Mouse (Mus musculus) neural tube, embryonic 14.5 days (tissue): ENCODE measurements around the gene Tor1aip1. TPM values are rescaled to one million over a fixed set of nuclear protein-coding genes. Genes with fewer than 3 reads are reported as not detected.

Source experiments
- ATAC-seq: fragments of 200-750 bp; cut with Nextera tagmentation; 2 replicates; pipeline ENCODE4 v1.8.0; 2017; ENCODE audit warnings: low read depth, mild to moderate bottlenecking, moderate TSS enrichment, moderate library complexity
- H3K27ac ChIP-seq: fragments of 300-500 bp; sonication (generic); 2 replicates; pipeline ENCODE4 v1.5.1; 2014; ENCODE audit warnings: low read depth, mild to moderate bottlenecking, control low read depth, low read length, moderate library complexity, mixed read lengths
- H3K27me3 ChIP-seq: fragments of 300-500 bp; sonication (generic); 2 replicates; pipeline ENCODE4 v1.6.1; 2014; ENCODE audit warnings: low read length; ENCODE audit not compliant: control insufficient read depth, insufficient read depth
- H3K36me3 ChIP-seq: fragments of 300-500 bp; sonication (generic); 2 replicates; pipeline ENCODE4 v1.6.1; 2014; ENCODE audit warnings: low read length, mixed read lengths; ENCODE audit not compliant: control insufficient read depth, insufficient read depth
- H3K4me1 ChIP-seq: fragments of 300-500 bp; sonication (generic); 2 replicates; pipeline ENCODE4 v1.6.1; 2014; ENCODE audit warnings: low read length; ENCODE audit not compliant: control insufficient read depth, insufficient read depth
- H3K4me2 ChIP-seq: fragments of 300-500 bp; sonication (generic); 2 replicates; pipeline ENCODE4 v1.6.1; 2014; ENCODE audit warnings: mild to moderate bottlenecking, low read depth, low read length, control low read depth
- H3K4me3 ChIP-seq: fragments of 300-500 bp; sonication (generic); 2 replicates; pipeline ENCODE4 v1.5.1; 2014; ENCODE audit warnings: low read depth, low read length, control low read depth, mixed read lengths
- H3K9ac ChIP-seq: fragments of 300-500 bp; sonication (generic); replicated peaks from 2 replicates; pipeline ENCODE4 v1.6.1; 2014; ENCODE audit warnings: low read depth, mild to moderate bottlenecking, control low read depth, low read length, mixed read lengths
- H3K9me3 ChIP-seq: fragments of 300-500 bp; sonication (generic); 2 replicates; pipeline ENCODE4 v1.6.1; 2016; ENCODE audit warnings: low read length; ENCODE audit not compliant: control insufficient read depth
- WGBS: fragments of 180-500 bp; shearing (Covaris S2); extraction: QIAGEN DNeasy Blood & Tissue Kit; methylation state at CpG from one replicate; pipeline ENCODE4 v1.1.7; 2014; 5-methylcytosine and 5-hydroxymethylcytosine counted together
- polyA plus RNA-seq: library from polyadenylated mRNA; unstranded; fragments of >200 nt; fragmentation: Nextera tagmentation; extraction: Ambion mirVana; gene quantifications from 2 replicates; pipeline ENCODE4 v1.2.1, GENCODE M21; 2014

The Tor1aip1 gene
- polyA plus RNA-seq, 1 experiment from 2014 or later: 21.5 TPM

DNA sequence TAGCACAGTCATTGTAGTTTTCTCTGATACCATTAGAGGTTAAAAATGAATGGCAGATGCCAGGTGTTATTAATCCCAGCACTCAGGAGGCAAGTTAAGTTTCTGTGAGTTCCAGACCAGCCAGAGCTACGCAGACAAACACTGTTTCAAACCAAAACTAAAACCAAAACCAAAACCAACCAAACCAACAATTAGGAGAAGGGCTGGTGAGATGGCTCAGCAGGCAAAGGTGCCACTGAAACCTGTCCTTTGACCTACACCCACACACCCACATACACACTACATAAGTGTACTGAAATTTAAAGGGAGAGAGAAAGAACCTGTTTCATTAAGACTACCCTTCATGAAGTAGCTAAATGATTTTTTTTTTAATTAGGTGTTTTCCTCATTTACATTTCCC, 27.3 kb downstream of the Tor1aip1 start:
- H3K4me2 ChIP-seq: no peak overlapping the region
- no peaks in the 10 kb centered on the region for H3K27me3 ChIP-seq
- no peak overlapping the region for H3K4me3 ChIP-seq
- H3K9me3 ChIP-seq: no peaks in the 10 kb centered on the region
- peaks cover 24% of the 10 kb centered on the region for H3K36me3 ChIP-seq
- no peak overlapping the region for H3K9ac ChIP-seq
- 100% methylated on average over 1 of the region's 1 CpGs for WGBS
- H3K4me1 ChIP-seq: no peaks in the 10 kb centered on the region
- no peak overlapping the region for H3K27ac ChIP-seq
- ATAC-seq: no peak

- Histone ChIP-seq H3K4me3 (no peak overlapping the region), H3K9ac (no peak overlapping the region), H3K4me1 (no peaks in the 10 kb centered on the region), H3K9me3 (no peaks in the 10 kb centered on the region), H3K4me2 (no peak overlapping the region), H3K27ac (no peak overlapping the region), H3K27me3 (no peaks in the 10 kb centered on the region), H3K36me3 (peaks cover 17% of the 10 kb centered on the region; the same call in 1 of the 2 replicates)
- no peak for ATAC-seq
- 96% methylated on average over 11 of the region's 11 CpGs for WGBS
Observed at GRCm38 (mm10) chr1:156005906-156006305, 30.4 kb downstream of the Tor1aip1 start.

GRCm38 (mm10) chr1:156003201-156003935, 32.9 kb downstream of the Tor1aip1 start:
- no peak overlapping the region for H3K27ac ChIP-seq
- H3K9me3 ChIP-seq: no peaks in the 10 kb centered on the region
- H3K9ac ChIP-seq: no peak overlapping the region
- H3K4me2 ChIP-seq: no peak overlapping the region
- WGBS: 85% methylated on average over 7 of the region's 7 CpGs
- H3K27me3 ChIP-seq: no peaks in the 10 kb centered on the region
- ATAC-seq: no peak
- H3K36me3 ChIP-seq: peaks cover 17% of the 10 kb centered on the region; the same call in 1 of the 2 replicates
- H3K4me1 ChIP-seq: no peaks in the 10 kb centered on the region
- H3K4me3 ChIP-seq: no peak overlapping the region

GRCm38 (mm10) chr1:156002366-156002765, 33.9 kb downstream of the Tor1aip1 start:
- Histone ChIP-seq H3K9ac (no peak overlapping the region), H3K27me3 (no peaks in the 10 kb centered on the region), H3K27ac (no peak overlapping the region), H3K4me3 (no peak overlapping the region), H3K9me3 (no peaks in the 10 kb centered on the region), H3K4me2 (no peak overlapping the region), H3K36me3 (peaks cover 14% of the 10 kb centered on the region; the same call in 1 of the 2 replicates), H3K4me1 (no peaks in the 10 kb centered on the region)
- ATAC-seq: no peak
- WGBS: 93% methylated on average over 8 of the region's 8 CpGs

- no peak overlapping the region for H3K4me3 ChIP-seq
- 85% methylated on average over 2 of the region's 2 CpGs for WGBS
- no peak for ATAC-seq
Observed at GRCm38 (mm10) chr1:155995612-155996011, 40.7 kb downstream of the Tor1aip1 start.

GRCm38 (mm10) chr1:155994524-155994923, 41.8 kb downstream of the Tor1aip1 start:
- H3K27me3 ChIP-seq: no peaks in the 10 kb centered on the region
- no peaks in the 10 kb centered on the region for H3K9me3 ChIP-seq
- no peak overlapping the region for H3K9ac ChIP-seq
- ATAC-seq: no peak
- H3K4me1 ChIP-seq: no peaks in the 10 kb centered on the region
- H3K27ac ChIP-seq: no peak overlapping the region
- 92% methylated on average over 2 of the region's 2 CpGs for WGBS
- no peak overlapping the region for H3K4me2 ChIP-seq
- H3K4me3 ChIP-seq: no peak overlapping the region
- no peaks in the 10 kb centered on the region for H3K36me3 ChIP-seq

More at GRCm38 (mm10) chr1:155995612-155996011, 40.7 kb downstream of the Tor1aip1 start:
- H3K9me3 ChIP-seq: no peaks in the 10 kb centered on the region
- H3K36me3 ChIP-seq: no peaks in the 10 kb centered on the region
- no peak overlapping the region for H3K4me2 ChIP-seq
- no peaks in the 10 kb centered on the region for H3K27me3 ChIP-seq
- H3K9ac ChIP-seq: no peak overlapping the region
- H3K27ac ChIP-seq: no peak overlapping the region
- no peaks in the 10 kb centered on the region for H3K4me1 ChIP-seq

DNA sequence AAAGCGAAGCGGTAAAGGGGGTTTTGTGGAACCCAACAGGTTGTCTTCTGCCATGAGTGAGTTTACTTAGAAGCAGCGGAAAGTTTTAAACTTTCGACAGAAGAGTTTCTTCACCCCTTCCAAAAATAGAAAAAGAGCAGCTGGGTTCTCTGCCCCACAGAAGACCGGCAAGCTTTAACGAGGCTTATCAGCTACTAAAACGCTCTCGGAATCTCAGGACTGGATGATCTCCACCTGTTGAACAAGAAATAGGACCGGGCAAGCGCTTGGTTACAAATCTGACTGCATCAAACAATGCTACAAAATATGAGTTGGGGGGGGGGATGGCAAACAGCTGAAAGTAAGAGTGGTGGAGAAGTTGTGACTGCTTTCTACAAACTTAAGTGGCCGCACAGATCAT, 45.9 kb downstream of the Tor1aip1 start:
- H3K4me1 ChIP-seq: no peaks in the 10 kb centered on the region
- ATAC-seq: no peak
- H3K27me3 ChIP-seq: no peaks in the 10 kb centered on the region
- 80% methylated on average over 11 of the region's 11 CpGs for WGBS
- no peak overlapping the region for H3K4me2 ChIP-seq
- H3K9ac ChIP-seq: no peak overlapping the region
- no peak overlapping the region for H3K27ac ChIP-seq
- H3K9me3 ChIP-seq: no peaks in the 10 kb centered on the region
- H3K4me3 ChIP-seq: no peak overlapping the region
- no peaks in the 10 kb centered on the region for H3K36me3 ChIP-seq

GRCm38 (mm10) chr1:155989387-155989786, 46.9 kb downstream of the Tor1aip1 start:
- no peak for ATAC-seq
- Histone ChIP-seq H3K9me3 (no peaks in the 10 kb centered on the region), H3K4me2 (no peak overlapping the region), H3K4me3 (no peak overlapping the region), H3K27me3 (no peaks in the 10 kb centered on the region), H3K9ac (no peak overlapping the region), H3K36me3 (no peaks in the 10 kb centered on the region), H3K4me1 (no peaks in the 10 kb centered on the region), H3K27ac (no peak overlapping the region)
- WGBS: 16% methylated on average over 2 of the region's 2 CpGs

DNA sequence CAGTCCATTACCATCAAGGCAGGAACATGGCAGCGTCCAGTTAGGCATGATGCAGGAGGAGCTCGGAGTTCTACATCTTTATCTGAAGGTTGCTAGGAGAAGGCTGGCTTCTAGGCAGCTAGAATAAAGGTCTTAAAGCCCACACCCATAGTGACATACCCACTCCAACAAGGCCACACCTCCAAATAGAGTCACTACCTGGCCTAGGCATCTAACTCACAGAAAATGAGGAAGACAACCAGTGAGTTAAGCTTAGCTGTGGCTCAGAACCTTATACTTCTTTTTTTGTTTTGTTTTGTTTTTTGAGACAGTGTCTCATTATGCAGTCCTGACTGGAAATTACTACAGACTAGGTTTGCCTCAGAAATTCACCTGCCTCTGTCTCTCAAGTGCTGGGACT, 48.7 kb downstream of the Tor1aip1 start:
- no peaks in the 10 kb centered on the region for H3K9me3 ChIP-seq
- H3K4me3 ChIP-seq: no peak overlapping the region
- H3K36me3 ChIP-seq: no peaks in the 10 kb centered on the region
- ATAC-seq: no peak
- H3K27ac ChIP-seq: no peak overlapping the region
- H3K4me1 ChIP-seq: no peaks in the 10 kb centered on the region
- no peak overlapping the region for H3K4me2 ChIP-seq
- H3K9ac ChIP-seq: no peak overlapping the region
- H3K27me3 ChIP-seq: no peaks in the 10 kb centered on the region
- WGBS: 75% methylated on average over 2 of the region's 2 CpGs
